Mouse (Mus musculus) myocyte (in vitro differentiated cells): ENCODE measurements around the gene Nsun2. TPM values are rescaled to one million over a fixed set of nuclear protein-coding genes. Genes with fewer than 3 reads are reported as not detected.

Experiments used
- H3K27me3 ChIP-seq: one replicate; pipeline ENCODE4 v1.6.1; 2011; ENCODE audit not compliant: control insufficient read depth, insufficient read depth, insufficient read length
- H3K36me3 ChIP-seq: one replicate; pipeline ENCODE4 v1.6.1; 2011; ENCODE audit not compliant: control insufficient read depth, insufficient read depth
- H3K4me2 ChIP-seq: one replicate; pipeline ENCODE4 v1.6.1; 2011; ENCODE audit warnings: low read depth, control low read depth
- H3K4me3 ChIP-seq: one replicate; pipeline ENCODE4 v1.5.1; 2011; ENCODE audit warnings: mild to moderate bottlenecking, control low read depth, moderate library complexity
- H3K79me2 ChIP-seq: one replicate; pipeline ENCODE4 v1.6.1; 2011; ENCODE audit not compliant: control insufficient read depth, insufficient read depth
- H3ac ChIP-seq: one replicate; pipeline ENCODE4 v1.6.1; 2011; ENCODE audit not compliant: control insufficient read depth, insufficient read length
- CEBPB ChIP-seq: IDR thresholded peaks from 2 replicates; pipeline ENCODE4 v1.6.1; 2011; ENCODE audit warnings: mild to moderate bottlenecking, moderate library complexity; ENCODE audit not compliant: poor library complexity, insufficient read depth, severe bottlenecking
- E2F4 ChIP-seq: IDR thresholded peaks from one replicate; pipeline ENCODE4 v1.6.1; 2011; ENCODE audit warnings: mild to moderate bottlenecking, control low read depth, moderate library complexity; ENCODE audit not compliant: insufficient read depth
- MAX ChIP-seq: IDR thresholded peaks from one replicate; pipeline ENCODE4 v1.6.1; 2011; ENCODE audit warnings: low read depth, mild to moderate bottlenecking, control low read depth
- MYOD1 ChIP-seq, 3 experiments: IDR thresholded peaks; one replicate each; pipeline ENCODE4 v1.6.1; 2011; ENCODE audit warnings: control low read depth in 2 of 3, low read depth in 2 of 3, mild to moderate bottlenecking in 2 of 3, moderate library complexity in 1 of 3; ENCODE audit not compliant: insufficient read length in 2 of 3, control insufficient read depth in 1 of 3
- MYOG ChIP-seq, 3 experiments: IDR thresholded peaks; one replicate each; pipeline ENCODE4 v1.6.1; 2011; ENCODE audit warnings: control low read depth in 2 of 3, low read depth in 2 of 3, mild to moderate bottlenecking in 2 of 3; ENCODE audit not compliant: insufficient read length in 2 of 3, control insufficient read depth in 1 of 3, insufficient read depth in 1 of 3
- POLR2A ChIP-seq: IDR thresholded peaks from one replicate; pipeline ENCODE4 v1.6.1; 2011; ENCODE audit warnings: low read depth, mild to moderate bottlenecking, control low read depth, moderate library complexity; ENCODE audit not compliant: insufficient read length
- POLR2AphosphoS2 ChIP-seq: IDR thresholded peaks from one replicate; pipeline ENCODE4 v1.6.1; 2011; ENCODE audit warnings: low read depth, control low read depth; ENCODE audit not compliant: insufficient read length
- REST ChIP-seq: IDR thresholded peaks from one replicate; pipeline ENCODE4 v1.6.1; 2011; ENCODE audit warnings: mild to moderate bottlenecking, control low read depth, moderate library complexity; ENCODE audit not compliant: insufficient read depth, insufficient read length
- SRF ChIP-seq: IDR thresholded peaks from one replicate; pipeline ENCODE4 v1.6.1; 2011; ENCODE audit warnings: low read depth; ENCODE audit not compliant: control insufficient read depth, insufficient read length
- TCF12 ChIP-seq: IDR thresholded peaks from one replicate; pipeline ENCODE4 v1.6.1; 2011; ENCODE audit warnings: mild to moderate bottlenecking, control low read depth; ENCODE audit not compliant: poor library complexity, insufficient read depth, severe bottlenecking
- TCF3 ChIP-seq: IDR thresholded peaks from one replicate; pipeline ENCODE4 v1.6.1; 2011; ENCODE audit warnings: low read depth, control low read depth; ENCODE audit not compliant: insufficient read length
- USF1 ChIP-seq: IDR thresholded peaks from one replicate; pipeline ENCODE4 v1.6.1; 2011; ENCODE audit warnings: low read depth, mild to moderate bottlenecking, control low read depth, moderate library complexity
- polyA plus RNA-seq: library from polyadenylated mRNA; unstranded; fragments of >200 nt; fragmentation: generic; extraction: Trizol; gene quantifications from one replicate; pipeline ENCODE4 v1.2.1, GENCODE M21; 2012; ENCODE audit warnings: missing spikeins

Gene Nsun2
- polyA plus RNA-seq, 1 experiment = 60.4 TPM

DNA sequence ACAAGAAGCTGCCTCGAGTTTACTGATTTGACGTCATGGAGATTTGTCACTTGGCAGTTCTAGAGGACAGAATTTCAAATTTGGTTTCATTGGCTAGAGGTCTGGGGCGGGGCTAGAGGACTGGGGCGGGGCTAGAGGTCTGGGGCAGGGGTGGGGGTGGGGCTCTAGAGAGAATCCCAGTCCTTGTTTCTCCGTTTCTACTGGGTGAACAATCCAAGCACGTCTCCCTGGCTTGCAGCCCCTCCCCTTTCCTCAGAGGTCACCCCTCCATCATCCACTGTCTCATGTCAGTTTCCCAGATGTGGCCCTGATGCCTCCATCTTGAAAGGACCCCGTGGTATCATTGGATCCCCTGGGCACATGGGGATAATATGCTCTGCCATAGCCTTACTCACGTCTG lies 21.5 kb downstream of the Nsun2 start:
- TF ChIP-seq MYOG (IDR thresholded peaks at IDR 0.05; ENCODE audit: control insufficient read depth in 1 of 3, insufficient read depth in 1 of 3, insufficient read length in 2 of 3, low read depth in 2 of 3) (no peak), CEBPB (no peak), MAX (no peak), REST (no peak), POLR2A (no peak), POLR2AphosphoS2 (no peak), TCF12 (no peak)
- H3ac ChIP-seq = no peak overlapping the region
- no peak overlapping the region for H3K4me3 ChIP-seq
- no peak overlapping the region for H3K4me2 ChIP-seq
- no peaks in the 10 kb centered on the region for H3K27me3 ChIP-seq
- no peaks in the 10 kb centered on the region for H3K36me3 ChIP-seq
- H3K79me2 ChIP-seq = no peaks in the 10 kb centered on the region

DNA sequence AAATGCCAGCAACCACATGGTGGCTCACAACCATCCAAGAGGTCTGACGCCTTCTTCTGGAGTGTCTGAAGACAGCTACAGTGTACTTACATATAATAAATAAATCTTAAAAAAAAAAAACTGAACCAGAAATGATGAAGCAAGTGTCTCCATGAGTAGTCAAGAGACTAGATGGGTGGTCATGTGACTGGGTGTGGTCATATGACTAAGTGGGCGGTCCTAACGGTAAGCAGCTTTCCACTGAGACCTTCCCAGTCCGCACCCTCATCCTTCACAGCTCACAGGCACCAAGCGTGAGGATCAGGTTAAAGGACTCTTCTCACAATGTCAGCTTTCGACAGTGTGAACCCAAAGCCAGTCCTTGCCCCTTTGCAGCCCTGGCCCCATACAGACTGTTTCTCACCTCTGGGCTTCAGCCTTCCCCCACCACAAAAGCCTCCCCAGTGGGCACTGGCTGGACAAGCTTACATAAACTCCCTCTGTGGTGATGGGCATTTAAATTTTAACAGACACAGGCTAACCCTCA lies 22.5 kb downstream of the Nsun2 start:
- TF ChIP-seq TCF12 (no peak), MYOD1 (IDR thresholded peaks at IDR 0.05; ENCODE audit: control insufficient read depth in 1 of 3, insufficient read length in 2 of 3, low read depth in 2 of 3) (no peak), POLR2AphosphoS2 (no peak), MAX (no peak), REST (no peak)
- Histone ChIP-seq H3K27me3 (no peaks in the 10 kb centered on the region), H3K4me3 (no peak overlapping the region), H3ac (no peak overlapping the region), H3K36me3 (no peaks in the 10 kb centered on the region), H3K4me2 (no peak overlapping the region), H3K79me2 (no peaks in the 10 kb centered on the region)

DNA sequence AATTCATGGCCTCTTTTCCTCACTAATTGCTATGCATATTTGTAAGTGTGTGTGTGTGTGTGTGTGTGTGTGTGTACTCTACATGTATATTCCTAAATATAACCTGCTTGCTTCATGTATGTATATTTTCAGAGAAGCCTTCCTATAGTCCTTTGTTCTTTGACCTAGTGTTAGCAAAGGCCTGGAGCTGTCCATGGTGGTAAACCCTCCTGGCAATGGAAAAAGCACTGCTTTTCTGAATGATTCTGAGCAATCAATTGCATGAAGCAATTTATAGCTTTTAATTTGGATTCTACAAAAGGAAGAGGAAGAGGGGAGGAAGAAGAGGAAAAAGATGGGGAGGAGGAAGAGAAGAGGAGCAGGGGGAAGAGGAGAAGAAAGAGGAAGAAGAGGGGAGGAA lies 23.2 kb downstream of the Nsun2 start:
- Histone ChIP-seq H3K36me3 (no peaks in the 10 kb centered on the region), H3K4me3 (no peak overlapping the region), H3K27me3 (no peaks in the 10 kb centered on the region), H3ac (no peak overlapping the region), H3K4me2 (no peak overlapping the region), H3K79me2 (no peaks in the 10 kb centered on the region)
- no peak for TF ChIP-seq E2F4
- TF ChIP-seq MAX = no peak
- no peak for TF ChIP-seq TCF12
- TF ChIP-seq POLR2A = no peak

DNA sequence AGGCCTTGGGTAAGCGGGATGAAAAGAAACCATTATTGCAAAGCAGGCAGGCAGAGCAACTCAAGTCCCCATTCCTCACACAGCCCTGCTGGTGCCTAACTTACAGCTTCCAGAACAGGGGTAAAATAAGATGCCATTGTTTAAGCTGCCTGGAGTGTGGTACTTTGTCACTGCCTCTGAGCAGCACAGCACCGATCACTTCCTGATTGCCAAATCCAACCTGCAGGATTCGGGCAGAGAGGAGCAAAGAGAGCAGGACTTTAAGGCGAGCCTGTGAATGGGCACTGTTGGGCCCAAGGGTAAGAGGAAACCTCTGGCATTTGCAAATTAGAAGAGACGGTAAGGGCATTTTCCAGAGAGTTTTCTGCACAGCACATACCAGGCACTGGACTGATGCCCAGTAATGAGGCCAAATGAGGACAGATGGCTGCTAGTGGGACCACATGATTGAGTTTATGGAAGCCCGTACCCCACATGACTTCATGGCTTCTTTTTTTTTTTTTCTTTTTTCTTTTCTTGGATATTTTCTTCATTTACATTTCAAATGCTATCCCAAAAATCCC lies 24.6 kb downstream of the Nsun2 start:
- Histone ChIP-seq H3K27me3 (no peaks in the 10 kb centered on the region), H3K36me3 (no peaks in the 10 kb centered on the region), H3K79me2 (no peaks in the 10 kb centered on the region), H3K4me2 (no peak overlapping the region), H3K4me3 (no peak overlapping the region), H3ac (no peak overlapping the region)
- TF ChIP-seq CEBPB (no peak), E2F4 (no peak), POLR2AphosphoS2 (no peak), TCF12 (no peak), USF1 (no peak)

DNA sequence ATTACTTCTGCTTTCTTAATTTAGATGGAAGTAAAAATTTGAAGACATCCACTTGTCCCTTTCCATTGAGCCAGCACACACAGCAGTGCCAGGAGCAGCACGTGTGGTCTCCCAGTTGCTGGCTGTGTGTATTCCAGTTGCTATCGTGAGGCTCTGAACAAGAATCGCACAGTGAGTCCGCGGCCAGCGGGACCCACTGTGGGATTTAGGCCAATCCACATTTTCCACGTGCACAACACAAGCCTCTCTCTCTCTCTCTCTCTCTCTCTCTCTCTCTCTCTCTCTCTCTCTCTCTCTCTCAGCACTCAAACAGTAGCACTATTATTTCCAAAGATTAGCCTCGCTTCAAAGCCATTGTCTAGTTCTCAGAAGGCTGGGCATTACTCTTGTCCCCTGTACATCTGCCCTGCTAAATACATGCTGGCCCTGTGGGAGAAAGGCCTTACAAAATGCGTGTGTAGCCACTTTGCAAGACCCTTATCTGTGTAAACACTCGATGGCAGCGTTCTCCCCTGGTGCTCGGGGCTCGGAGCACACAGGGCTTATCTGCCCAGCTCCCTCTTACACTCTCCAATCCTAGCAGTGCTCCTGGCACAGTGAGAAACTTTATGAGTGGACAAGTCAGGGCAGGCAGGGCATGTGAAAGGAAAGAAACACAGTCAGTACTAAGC lies 25.9 kb downstream of the Nsun2 start:
- Histone ChIP-seq H3K4me2 (no peak overlapping the region), H3K27me3 (no peaks in the 10 kb centered on the region), H3ac (no peak overlapping the region), H3K36me3 (no peaks in the 10 kb centered on the region), H3K79me2 (no peaks in the 10 kb centered on the region), H3K4me3 (no peak overlapping the region)
- no peak for TF ChIP-seq SRF
- TF ChIP-seq POLR2AphosphoS2 = no peak
- no peak for TF ChIP-seq MYOG (IDR thresholded peaks at IDR 0.05; ENCODE audit: control insufficient read depth in 1 of 3, insufficient read depth in 1 of 3, insufficient read length in 2 of 3, low read depth in 2 of 3)
- no peak for TF ChIP-seq USF1
- TF ChIP-seq E2F4 = no peak
- no peak for TF ChIP-seq REST
- TF ChIP-seq CEBPB = no peak
- no peak for TF ChIP-seq TCF3
- TF ChIP-seq MAX = no peak
- TF ChIP-seq TCF12 = no peak
- TF ChIP-seq MYOD1 (IDR thresholded peaks at IDR 0.05; ENCODE audit: control insufficient read depth in 1 of 3, insufficient read length in 2 of 3, low read depth in 2 of 3) = no peak
- TF ChIP-seq POLR2A = no peak
